Mouse (Mus musculus) ovary, adult 18-20 months (tissue): ENCODE measurements around the gene Fem1b.
"Not testable (repeated sequence)": the region's sequence is repeated elsewhere in the genome, so short reads cannot be mapped to it uniquely, and the experiment has no call there.

ENCODE experiments used
- DNase-seq: peaks from one replicate; pipeline ENCODE4 v3.0.0; 2022; ENCODE audit warnings: low spot score, mixed read lengths

Fem1b gene

GRCm38 (mm10) chr9:62811516-62812121 is at the start of gene Fem1b:
Gene Fem1b (minus strand): TSS chr9:62811934.
- DNase-seq, result peak; percentile 84

GRCm38 (mm10) chr9:62860866-62861265 is 49.1 kb upstream of the Fem1b start:
- DNase-seq, result no peak

- not testable (repeated sequence) for DNase-seq
These were observed 48.4 kb upstream of the Fem1b start for GRCm38 (mm10) chr9:62860102-62860501.

GRCm38 (mm10) chr9:62858266-62859019 is 46.7 kb upstream of the Fem1b start:
- DNase-seq, result no peak

- peak; percentile 59 for DNase-seq
These were observed 46.1 kb upstream of the Fem1b start, which contains the start of gene Calml4 for GRCm38 (mm10) chr9:62857719-62858261. Gene Calml4 (plus strand): TSS chr9:62858080.

- DNase-seq, result no peak
These were observed 45.5 kb upstream of the Fem1b start for GRCm38 (mm10) chr9:62857216-62857615.

- no peak for DNase-seq
These were observed 42.7 kb upstream of the Fem1b start for GRCm38 (mm10) chr9:62854483-62854882.

- DNase-seq, result no peak
These were observed 39.8 kb upstream of the Fem1b start for GRCm38 (mm10) chr9:62851571-62851970.

- DNase-seq, result no peak
These were observed 36.9 kb upstream of the Fem1b start for GRCm38 (mm10) chr9:62848641-62849040.

- peak; percentile 49 for DNase-seq
These were observed 36.0 kb upstream of the Fem1b start for GRCm38 (mm10) chr9:62847694-62848093.

- DNase-seq, result no peak
These were observed 32.7 kb upstream of the Fem1b start for GRCm38 (mm10) chr9:62844461-62844860.

GRCm38 (mm10) chr9:62843356-62844024 is 31.8 kb upstream of the Fem1b start:
- DNase-seq, result no peak

- DNase-seq, result no peak
These were observed 27.5 kb upstream of the Fem1b start for GRCm38 (mm10) chr9:62839172-62839770.

- peak; percentile 87 for DNase-seq
These were observed 26.9 kb upstream of the Fem1b start, which contains the start of gene Cln6 for GRCm38 (mm10) chr9:62838506-62839171. Gene Cln6 (plus strand): TSS chr9:62838785.

- no peak for DNase-seq
These were observed 26.4 kb upstream of the Fem1b start for GRCm38 (mm10) chr9:62838146-62838505.

- no peak for DNase-seq
These were observed 25.9 kb upstream of the Fem1b start for GRCm38 (mm10) chr9:62837611-62838010.

- DNase-seq, result no peak
These were observed 24.1 kb upstream of the Fem1b start for GRCm38 (mm10) chr9:62835705-62836446.

GRCm38 (mm10) chr9:62834906-62835305 is 23.2 kb upstream of the Fem1b start:
- DNase-seq, result no peak

- DNase-seq, result no peak
These were observed 18.1 kb upstream of the Fem1b start for GRCm38 (mm10) chr9:62829877-62830276.

GRCm38 (mm10) chr9:62828662-62829086 is 16.9 kb upstream of the Fem1b start:
- DNase-seq, result peak; percentile 97
